Mouse (Mus musculus) heart, embryonic 11.5 days (tissue): ENCODE data around the gene Rhbdf2. TPM values are rescaled to one million over a fixed set of nuclear protein-coding genes. Genes with fewer than 3 reads are reported as not detected.

ENCODE experiments used
- ATAC-seq: fragments of 200-750 bp; cut with Nextera tagmentation; replicated peaks from 2 replicates; pipeline ENCODE4 v1.8.0; 2017; ENCODE audit warnings: moderate library complexity; ENCODE audit not compliant: insufficient number of reproducible peaks, low FRiP score, low TSS enrichment
- H3K27ac ChIP-seq: fragments of 300-500 bp; sonication (generic); 2 replicates; pipeline ENCODE4 v1.5.1; 2014; ENCODE audit warnings: mild to moderate bottlenecking, low read depth, low read length
- H3K27me3 ChIP-seq: fragments of 300-500 bp; sonication (generic); 2 replicates; pipeline ENCODE4 v1.6.1; 2014; ENCODE audit warnings: mild to moderate bottlenecking, low read length, mixed read lengths; ENCODE audit not compliant: control insufficient read depth, insufficient read depth
- H3K36me3 ChIP-seq: fragments of 300-500 bp; sonication (generic); 2 replicates; pipeline ENCODE4 v1.6.1; 2014; ENCODE audit warnings: mild to moderate bottlenecking, low read length, moderate library complexity, mixed read lengths; ENCODE audit not compliant: control insufficient read depth, insufficient read depth
- H3K4me1 ChIP-seq: fragments of 300-500 bp; sonication (generic); 2 replicates; pipeline ENCODE4 v1.6.1; 2014; ENCODE audit warnings: low read length; ENCODE audit not compliant: control insufficient read depth, insufficient read depth
- H3K4me2 ChIP-seq: fragments of 300-500 bp; sonication (generic); 2 replicates; pipeline ENCODE4 v1.6.1; 2014; ENCODE audit warnings: mild to moderate bottlenecking, moderate library complexity
- H3K4me3 ChIP-seq: fragments of 300-500 bp; sonication (generic); 2 replicates; pipeline ENCODE4 v1.5.1; 2014; ENCODE audit warnings: low read depth, low read length
- H3K9ac ChIP-seq: fragments of 300-500 bp; sonication (generic); 2 replicates; pipeline ENCODE4 v1.6.1; 2014; ENCODE audit warnings: mild to moderate bottlenecking, low read depth, low read length, moderate library complexity
- H3K9me3 ChIP-seq: fragments of 300-500 bp; sonication (generic); replicated peaks from 2 replicates; pipeline ENCODE4 v1.6.1; 2016; ENCODE audit warnings: low read length; ENCODE audit not compliant: control insufficient read depth
- WGBS: fragments of 180-500 bp; shearing (Covaris S2); extraction: QIAGEN DNeasy Blood & Tissue Kit; methylation state at CpG from one replicate; pipeline ENCODE4 v1.1.7; 2014; ENCODE audit not compliant: insufficient replicate concordance; 5-methylcytosine and 5-hydroxymethylcytosine counted together
- polyA plus RNA-seq: library from polyadenylated mRNA; unstranded; fragments of >200 nt; fragmentation: Nextera tagmentation; extraction: Ambion mirVana; gene quantifications from 2 replicates; pipeline ENCODE4 v1.2.1, GENCODE M21; 2014

Gene Rhbdf2
- polyA plus RNA-seq, 1 experiment from 2014 or later, result 5.0 TPM

- Histone ChIP-seq H3K9ac (no peak overlapping the region), H3K27me3 (peaks cover 8% of the 10 kb centered on the region; the same call in 1 of the 2 replicates), H3K9me3 (no peaks in the 10 kb centered on the region), H3K4me2 (no peak overlapping the region), H3K4me3 (no peak overlapping the region), H3K27ac (no peak overlapping the region), H3K36me3 (no peaks in the 10 kb centered on the region), H3K4me1 (peaks cover 35% of the 10 kb centered on the region)
- no peak for ATAC-seq
- 57% methylated on average over 9 of the region's 9 CpGs for WGBS
Observed at GRCm38 (mm10) chr11:116666566-116666965, 39.7 kb upstream of the Rhbdf2 start.

GRCm38 (mm10) chr11:116665289-116665688 is 38.5 kb upstream of the Rhbdf2 start:
- Histone ChIP-seq H3K27me3 (peaks cover 8% of the 10 kb centered on the region; the same call in 1 of the 2 replicates), H3K27ac (no peak overlapping the region), H3K36me3 (no peaks in the 10 kb centered on the region), H3K4me3 (no peak overlapping the region), H3K4me1 (peaks cover 40% of the 10 kb centered on the region), H3K4me2 (no peak overlapping the region), H3K9ac (no peak overlapping the region), H3K9me3 (no peaks in the 10 kb centered on the region)
- no peak for ATAC-seq
- WGBS, result 62% methylated on average over 10 of the region's 10 CpGs

GRCm38 (mm10) chr11:116661948-116662377 is 35.1 kb upstream of the Rhbdf2 start:
- H3K4me2 ChIP-seq, result no peak overlapping the region
- peaks cover 10% of the 10 kb centered on the region; the same call in 1 of the 2 replicates for H3K27me3 ChIP-seq
- H3K36me3 ChIP-seq, result no peaks in the 10 kb centered on the region
- H3K27ac ChIP-seq, result no peak overlapping the region
- peaks cover 46% of the 10 kb centered on the region for H3K4me1 ChIP-seq
- 53% methylated on average over 8 of the region's 8 CpGs for whole genome bisulfite sequencing
- no peaks in the 10 kb centered on the region for H3K9me3 ChIP-seq
- H3K4me3 ChIP-seq, result no peak overlapping the region
- ATAC-seq, result no peak
- H3K9ac ChIP-seq, result no peak overlapping the region

- Histone ChIP-seq H3K9ac (no peak overlapping the region), H3K27me3 (peaks cover 10% of the 10 kb centered on the region; the same call in 1 of the 2 replicates), H3K36me3 (no peaks in the 10 kb centered on the region), H3K9me3 (no peaks in the 10 kb centered on the region), H3K4me1 (peaks cover 50% of the 10 kb centered on the region), H3K27ac (no peak overlapping the region), H3K4me3 (no peak overlapping the region), H3K4me2 (no peak overlapping the region; the same call in 1 of the 2 replicates)
- WGBS, result 24% methylated on average over 13 of the region's 13 CpGs
- ATAC-seq, result no peak
Observed at GRCm38 (mm10) chr11:116661291-116661947, 34.6 kb upstream of the Rhbdf2 start.

GRCm38 (mm10) chr11:116660181-116660580 is 33.4 kb upstream of the Rhbdf2 start:
- H3K27me3 ChIP-seq, result peaks cover 10% of the 10 kb centered on the region; the same call in 1 of the 2 replicates
- no peaks in the 10 kb centered on the region for H3K36me3 ChIP-seq
- H3K4me2 ChIP-seq, result no peak overlapping the region
- no peaks in the 10 kb centered on the region for H3K9me3 ChIP-seq
- ATAC-seq, result no peak
- no peak overlapping the region for H3K27ac ChIP-seq
- no peak overlapping the region for H3K4me3 ChIP-seq
- 44% methylated on average over 9 of the region's 9 CpGs for WGBS
- no peak overlapping the region for H3K9ac ChIP-seq
- peaks cover 47% of the 10 kb centered on the region for H3K4me1 ChIP-seq

- WGBS, result 73% methylated on average over 15 of the region's 15 CpGs
- peaks cover 20% of the 10 kb centered on the region for H3K27me3 ChIP-seq
- no peaks in the 10 kb centered on the region for H3K36me3 ChIP-seq
- H3K4me1 ChIP-seq, result peaks cover 50% of the 10 kb centered on the region
- no peak for ATAC-seq
- no peak overlapping the region for H3K4me2 ChIP-seq
- H3K9me3 ChIP-seq, result no peaks in the 10 kb centered on the region
- no peak overlapping the region for H3K4me3 ChIP-seq
- H3K27ac ChIP-seq, result no peak overlapping the region
- no peak overlapping the region for H3K9ac ChIP-seq
Observed at GRCm38 (mm10) chr11:116659027-116659621, 32.3 kb upstream of the Rhbdf2 start.

- Histone ChIP-seq H3K9ac (peak overlapping the region; percentile 16; the same call in 1 of the 2 replicates), H3K27me3 (peaks cover 28% of the 10 kb centered on the region), H3K36me3 (no peaks in the 10 kb centered on the region), H3K27ac (peak overlapping the region; percentile 64), H3K4me2 (no peak overlapping the region; the same call in 1 of the 2 replicates), H3K9me3 (no peaks in the 10 kb centered on the region), H3K4me1 (peaks cover 52% of the 10 kb centered on the region), H3K4me3 (no peak overlapping the region)
- WGBS, result 68% methylated on average over 10 of the region's 10 CpGs
- no peak for ATAC-seq
Observed at GRCm38 (mm10) chr11:116658238-116658637, 31.4 kb upstream of the Rhbdf2 start.

GRCm38 (mm10) chr11:116657311-116658223 is 30.7 kb upstream of the Rhbdf2 start:
- H3K27me3 ChIP-seq, result peaks cover 32% of the 10 kb centered on the region
- H3K36me3 ChIP-seq, result no peaks in the 10 kb centered on the region
- H3K9ac ChIP-seq, result peak overlapping the region; percentile 75
- H3K27ac ChIP-seq, result peak overlapping the region; percentile 88
- WGBS, result 9% methylated on average over 22 of the region's 22 CpGs
- H3K4me1 ChIP-seq, result peaks cover 47% of the 10 kb centered on the region
- H3K9me3 ChIP-seq, result no peaks in the 10 kb centered on the region
- peak overlapping the region; percentile 69 for H3K4me2 ChIP-seq
- peak; percentile 87 for ATAC-seq
- peak overlapping the region; percentile 42 for H3K4me3 ChIP-seq
